Mouse (Mus musculus): ENCODE data around the gene Ptpn13.

Ptpn13 gene

DNA sequence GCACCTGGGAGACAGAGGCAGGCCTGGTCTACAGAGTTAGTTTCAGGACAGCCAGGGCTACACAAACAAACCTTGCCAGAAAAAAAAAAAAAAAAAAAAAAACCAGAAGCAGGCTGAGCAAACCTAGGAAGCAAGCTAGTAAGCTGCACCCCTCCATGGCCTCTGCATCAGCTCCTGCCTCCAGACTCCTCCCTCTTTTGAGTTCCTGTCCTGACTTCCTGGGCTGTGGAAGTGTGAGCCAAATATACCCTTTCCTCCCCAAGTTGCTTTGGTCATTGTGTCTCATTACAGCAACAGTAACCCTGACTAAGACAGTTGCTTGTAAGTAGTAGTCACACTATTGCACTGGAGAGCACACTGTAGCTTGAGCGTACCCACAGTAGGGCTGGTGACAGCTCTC is 219.2 kb downstream of the Ptpn13 start:
- DNase-seq (ENCODE audit: low read depth, low spot score), result no peak

DNA sequence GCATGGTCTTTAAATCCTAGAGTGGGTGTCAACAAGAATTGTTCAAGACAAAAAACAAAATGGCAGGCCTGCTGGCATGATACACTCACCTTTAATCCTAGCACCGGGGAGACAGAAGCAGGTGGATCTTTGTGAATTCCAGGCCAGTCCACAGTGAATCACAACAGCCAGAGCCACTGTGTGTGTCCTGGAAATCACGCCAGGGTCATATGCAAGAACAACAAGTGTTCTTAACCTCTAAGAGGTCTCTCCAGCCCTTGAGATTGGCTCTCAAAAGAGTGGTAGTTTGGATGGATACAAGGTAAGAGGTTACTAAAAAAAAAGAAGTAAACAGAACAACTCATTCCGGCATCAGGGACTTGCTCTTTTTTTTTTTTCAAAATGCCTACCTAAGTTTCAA is 222.3 kb downstream of the Ptpn13 start:
- DNase-seq (ENCODE audit: low read depth, low spot score), result no peak
